Mouse (Mus musculus) lung, postnatal 0 days (tissue): ENCODE measurements around the gene Spert. TPM values are rescaled to one million over a fixed set of nuclear protein-coding genes. Genes with fewer than 3 reads are reported as not detected.

Experiments
- ATAC-seq: fragments of 200-750 bp; cut with Nextera tagmentation; 2 replicates; pipeline ENCODE4 v1.8.0; 2017; ENCODE audit warnings: moderate library complexity
- DNase-seq: peaks from one replicate; pipeline ENCODE4 v3.0.0-alpha.2; 2016; ENCODE audit warnings: low spot score
- H3K27ac ChIP-seq: fragments of 300-500 bp; sonication (generic); 2 replicates; pipeline ENCODE4 v1.5.1; 2014; ENCODE audit warnings: antibody characterized with exemption, mild to moderate bottlenecking, low read length, mixed read lengths
- H3K27me3 ChIP-seq: fragments of 300-500 bp; sonication (generic); replicated peaks from 2 replicates; pipeline ENCODE4 v1.6.1; 2014; ENCODE audit warnings: low read length, mixed read lengths; ENCODE audit not compliant: insufficient read depth
- H3K36me3 ChIP-seq: fragments of 300-500 bp; sonication (generic); 2 replicates; pipeline ENCODE4 v1.6.1; 2014; ENCODE audit warnings: low read length, mixed read lengths; ENCODE audit not compliant: insufficient read depth
- H3K4me1 ChIP-seq: fragments of 300-500 bp; sonication (generic); 2 replicates; pipeline ENCODE4 v1.6.1; 2014; ENCODE audit warnings: antibody characterized with exemption, low read depth, low read length, mixed read lengths; ENCODE audit not compliant: insufficient read depth
- H3K4me2 ChIP-seq: fragments of 300-500 bp; sonication (generic); replicated peaks from 2 replicates; pipeline ENCODE4 v1.6.1; 2014; ENCODE audit warnings: low read depth, mild to moderate bottlenecking, low read length, moderate library complexity, mixed read lengths
- H3K4me3 ChIP-seq: fragments of 300-500 bp; sonication (generic); 2 replicates; pipeline ENCODE4 v1.5.1; 2014; ENCODE audit warnings: low read depth, low read length
- H3K9ac ChIP-seq: fragments of 300-500 bp; sonication (generic); replicated peaks from 2 replicates; pipeline ENCODE4 v1.6.1; 2014; ENCODE audit warnings: low read depth, mild to moderate bottlenecking
- H3K9me3 ChIP-seq: fragments of 300-500 bp; sonication (generic); 2 replicates; pipeline ENCODE4 v1.6.1; 2016; ENCODE audit warnings: low read length, mixed read lengths
- CTCF ChIP-seq: IDR thresholded peaks from 2 replicates; pipeline ENCODE4 v1.5.1; 2016; ENCODE audit warnings: antibody characterized with exemption, mild to moderate bottlenecking
- EP300 ChIP-seq: IDR thresholded peaks from 2 replicates; pipeline ENCODE4 v1.6.1; 2016; ENCODE audit warnings: antibody characterized with exemption, mild to moderate bottlenecking, control low read depth
- WGBS: fragments of 180-500 bp; shearing (Covaris S2); extraction: QIAGEN DNeasy Blood & Tissue Kit; methylation state at CpG from one replicate; pipeline ENCODE4 v1.1.7; 2014; 5-methylcytosine and 5-hydroxymethylcytosine counted together
- polyA plus RNA-seq: library from polyadenylated mRNA; unstranded; fragments of >200 nt; fragmentation: Nextera tagmentation; extraction: Ambion mirVana; gene quantifications from 2 replicates; pipeline ENCODE4 v1.2.1, GENCODE M21; 2015

Gene Spert
- polyA plus RNA-seq, 1 experiment from 2014 or later = not detected

DNA sequence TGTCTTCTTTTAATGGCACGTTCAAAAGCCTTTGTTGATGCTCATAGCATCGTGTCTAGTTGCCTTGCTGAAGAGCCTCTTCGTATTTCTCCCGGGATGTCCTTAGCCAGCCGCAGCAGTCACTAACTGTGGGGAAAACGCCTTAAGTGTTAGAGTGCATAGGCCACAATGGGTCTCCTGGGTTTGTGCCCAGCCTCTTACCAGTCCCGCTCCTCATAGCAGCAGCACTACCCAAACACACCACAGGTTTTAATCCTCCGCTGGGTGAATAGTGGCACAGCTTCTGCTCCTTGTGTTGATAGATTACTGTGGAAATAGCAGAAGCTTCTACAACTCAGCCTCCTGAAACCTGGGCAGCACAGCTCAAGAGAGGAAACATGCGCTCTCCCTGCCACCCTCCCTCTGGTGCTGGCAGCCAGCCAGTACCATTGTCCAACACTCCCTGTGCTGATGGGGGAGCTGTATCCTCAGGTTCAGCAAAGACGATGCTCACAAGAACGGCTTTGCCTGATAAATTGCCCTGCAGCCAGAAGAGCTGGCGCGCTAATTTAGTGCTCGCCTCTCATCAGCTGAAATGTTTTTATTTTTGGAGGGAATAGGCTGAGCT, 27.3 kb downstream of the Spert start:
- 67% methylated on average over 14 of the region's 14 CpGs for WGBS
- no peak for ATAC-seq
- H3K9me3 ChIP-seq = no peaks in the 10 kb centered on the region
- no peaks in the 10 kb centered on the region for H3K4me1 ChIP-seq
- H3K9ac ChIP-seq = no peak overlapping the region
- H3K4me3 ChIP-seq = no peak overlapping the region
- H3K27me3 ChIP-seq = no peaks in the 10 kb centered on the region
- TF ChIP-seq EP300 = no peak
- TF ChIP-seq CTCF = peak; percentile 15; the same call in 1 of the 2 replicates
- H3K36me3 ChIP-seq = no peaks in the 10 kb centered on the region
- H3K4me2 ChIP-seq = no peak overlapping the region
- H3K27ac ChIP-seq = no peak overlapping the region
- DNase-seq = peak; percentile 21

DNA sequence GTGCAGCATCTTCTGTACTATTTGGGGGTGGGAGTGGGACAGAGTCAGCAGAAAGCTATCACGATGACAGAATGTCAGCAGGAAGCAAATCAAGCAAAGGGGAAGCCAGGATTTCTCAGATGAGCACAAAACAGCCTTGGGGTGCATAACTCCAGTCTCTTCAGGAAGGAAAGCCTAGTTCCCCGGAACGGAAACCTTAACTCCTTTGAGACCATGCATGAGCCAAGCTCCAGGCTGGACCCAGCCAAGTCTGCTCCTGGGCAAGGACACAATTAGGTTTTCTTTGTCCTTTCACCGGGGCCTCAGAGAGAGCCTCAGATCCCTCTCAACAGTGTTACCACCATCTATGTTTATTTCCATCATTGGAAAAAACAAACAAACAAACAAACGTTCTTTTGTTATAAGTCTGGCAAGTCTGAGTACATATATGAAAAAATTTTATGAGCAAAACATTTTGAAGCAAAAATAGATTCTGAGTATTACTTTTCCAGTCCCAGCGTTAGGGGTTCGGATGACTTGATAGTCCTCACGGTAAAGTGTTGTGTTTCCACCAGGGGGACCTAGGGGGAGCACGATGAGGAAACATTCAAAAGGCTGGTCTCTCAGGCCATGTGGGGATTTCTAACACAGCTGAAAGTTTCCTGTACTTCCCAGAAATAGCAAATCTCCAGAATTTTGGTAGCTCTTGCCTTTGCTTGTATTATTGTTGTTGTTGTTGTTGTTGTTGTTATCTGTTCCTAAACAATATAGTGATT, 31.2 kb downstream of the Spert start:
- no peak overlapping the region for H3K9ac ChIP-seq
- no peaks in the 10 kb centered on the region for H3K4me1 ChIP-seq
- H3K27me3 ChIP-seq = no peaks in the 10 kb centered on the region
- no peaks in the 10 kb centered on the region for H3K9me3 ChIP-seq
- TF ChIP-seq CTCF = peak; percentile 32
- TF ChIP-seq EP300 = no peak
- WGBS = 45% methylated on average over 9 of the region's 9 CpGs
- no peak overlapping the region for H3K4me3 ChIP-seq
- no peaks in the 10 kb centered on the region for H3K36me3 ChIP-seq
- no peak overlapping the region for H3K27ac ChIP-seq
- ATAC-seq = no peak
- no peak overlapping the region for H3K4me2 ChIP-seq
- no peak for DNase-seq

DNA sequence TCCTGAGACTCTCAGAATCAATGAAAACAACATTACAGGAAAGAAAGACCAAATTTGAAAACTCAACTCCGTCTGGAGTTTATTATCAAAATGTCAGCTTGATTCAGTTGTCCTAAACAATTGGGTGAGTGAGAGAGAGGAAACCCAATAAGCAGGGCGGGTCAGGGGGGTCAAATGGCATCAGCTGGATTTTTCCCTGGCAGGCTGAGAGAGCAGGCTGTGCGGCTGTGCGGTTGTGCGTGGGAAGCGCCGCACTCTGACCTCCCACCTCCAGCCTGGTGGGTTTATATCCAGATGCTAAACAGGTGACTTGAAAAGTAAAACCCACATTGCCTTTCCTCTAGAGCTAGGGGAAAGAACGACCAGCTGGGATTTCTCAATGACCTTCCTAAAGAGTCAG, 51.2 kb downstream of the Spert start:
- no peak overlapping the region for H3K27ac ChIP-seq
- no peak for DNase-seq
- H3K36me3 ChIP-seq = no peaks in the 10 kb centered on the region
- no peak overlapping the region for H3K9ac ChIP-seq
- no peak overlapping the region for H3K4me3 ChIP-seq
- no peak for ATAC-seq
- WGBS = 26% methylated on average over 8 of the region's 8 CpGs
- no peaks in the 10 kb centered on the region for H3K27me3 ChIP-seq
- H3K9me3 ChIP-seq = no peaks in the 10 kb centered on the region
- no peaks in the 10 kb centered on the region for H3K4me1 ChIP-seq
- TF ChIP-seq EP300 (no peak), CTCF (no peak)
- no peak overlapping the region for H3K4me2 ChIP-seq

DNA sequence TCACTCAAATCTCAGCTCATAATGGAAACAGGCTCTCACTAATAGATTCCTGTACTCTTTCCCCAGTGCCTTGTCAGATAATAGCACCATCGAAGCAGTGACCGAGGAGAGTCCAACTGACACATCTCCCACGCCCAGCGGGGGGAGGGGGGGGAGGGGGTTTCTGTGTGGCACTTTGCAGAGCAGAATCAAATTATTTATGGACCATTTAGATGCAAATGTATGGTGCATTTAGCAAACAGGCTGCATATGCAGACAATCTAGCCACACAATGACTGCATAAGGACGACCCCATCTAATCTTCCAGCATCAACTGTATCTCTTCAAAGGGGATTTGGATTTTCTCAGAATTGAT, 51.9 kb downstream of the Spert start:
- Histone ChIP-seq H3K4me3 (no peak overlapping the region), H3K4me1 (no peaks in the 10 kb centered on the region), H3K9me3 (no peaks in the 10 kb centered on the region), H3K4me2 (no peak overlapping the region), H3K9ac (no peak overlapping the region), H3K27me3 (no peaks in the 10 kb centered on the region), H3K27ac (no peak overlapping the region), H3K36me3 (no peaks in the 10 kb centered on the region)
- no peak for TF ChIP-seq EP300
- no peak for TF ChIP-seq CTCF
- WGBS = 37% methylated on average over 5 of the region's 5 CpGs
- ATAC-seq = no peak
- DNase-seq = no peak

DNA sequence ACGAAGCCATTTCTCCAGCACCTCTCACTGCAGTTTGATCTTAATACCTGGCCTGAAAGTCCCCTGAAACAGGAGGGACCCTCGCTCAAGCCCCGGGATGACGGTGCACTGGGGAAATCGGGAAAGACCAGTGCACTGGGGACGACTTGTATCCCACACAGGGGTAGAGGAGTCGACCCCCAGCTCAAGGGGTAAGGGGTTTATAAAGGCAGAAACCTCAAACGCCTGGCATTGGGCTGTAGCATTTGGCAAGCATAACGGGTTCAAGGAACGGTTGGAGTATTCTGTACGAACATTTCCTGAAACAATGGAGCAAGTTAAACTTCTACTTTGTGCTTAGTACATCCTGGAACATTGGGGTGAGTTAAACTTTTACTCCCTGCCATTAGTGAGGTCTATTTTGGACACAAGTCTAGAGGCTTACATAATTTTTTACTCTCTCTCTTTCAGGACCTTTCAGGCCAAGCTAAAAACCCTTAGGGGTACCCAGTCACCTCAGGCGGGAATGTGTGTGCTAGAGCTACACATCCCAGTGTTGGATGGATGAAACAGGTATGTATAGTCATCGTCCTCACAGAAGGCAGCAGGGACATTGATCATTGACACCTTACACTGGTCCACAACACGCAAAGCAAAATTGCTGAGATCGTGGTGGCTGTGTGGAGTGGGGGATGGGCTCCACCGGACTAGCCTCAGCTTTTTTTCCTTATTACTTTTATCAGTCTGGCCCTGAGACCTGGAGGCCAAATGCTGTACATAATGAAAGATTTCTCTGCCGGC, 52.5 kb downstream of the Spert start:
- no peak overlapping the region for H3K4me2 ChIP-seq
- no peaks in the 10 kb centered on the region for H3K4me1 ChIP-seq
- no peaks in the 10 kb centered on the region for H3K9me3 ChIP-seq
- H3K4me3 ChIP-seq = no peak overlapping the region
- no peak overlapping the region for H3K27ac ChIP-seq
- no peak for TF ChIP-seq EP300
- 64% methylated on average over 17 of the region's 17 CpGs for WGBS
- DNase-seq = no peak
- H3K36me3 ChIP-seq = no peaks in the 10 kb centered on the region
- no peaks in the 10 kb centered on the region for H3K27me3 ChIP-seq
- no peak for ATAC-seq
- H3K9ac ChIP-seq = no peak overlapping the region

DNA sequence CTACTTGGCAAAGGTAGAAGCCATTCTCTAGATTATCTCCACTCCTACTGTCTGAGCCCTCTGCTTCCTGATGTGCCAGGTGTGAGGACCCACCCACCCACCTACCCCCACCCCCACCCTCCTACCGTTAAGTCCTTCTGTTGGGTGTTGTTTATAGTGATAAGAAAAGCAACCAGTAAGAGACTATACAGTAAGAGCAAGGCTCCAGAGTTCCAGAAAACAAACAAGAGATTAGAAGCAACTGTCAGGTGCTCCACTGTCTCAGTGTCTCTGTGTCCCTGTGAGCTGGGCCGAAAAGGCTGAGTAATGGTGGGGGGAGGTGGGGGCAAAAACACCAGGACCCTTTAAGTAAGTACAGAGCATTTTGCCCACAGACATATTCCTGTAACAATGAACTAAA, 53.7 kb downstream of the Spert start:
- ATAC-seq = no peak
- H3K9ac ChIP-seq = no peak overlapping the region
- no peak overlapping the region for H3K4me2 ChIP-seq
- H3K4me3 ChIP-seq = no peak overlapping the region
- no peaks in the 10 kb centered on the region for H3K9me3 ChIP-seq
- H3K4me1 ChIP-seq = no peaks in the 10 kb centered on the region
- TF ChIP-seq EP300 (no peak), CTCF (no peak)
- DNase-seq = no peak
- WGBS = 36% methylated on average over 2 of the region's 2 CpGs
- H3K27ac ChIP-seq = no peak overlapping the region
- H3K27me3 ChIP-seq = no peaks in the 10 kb centered on the region
- no peaks in the 10 kb centered on the region for H3K36me3 ChIP-seq

Other genes starting within 250 kb of the Spert start
- not detected in 2 replicates for gene Siah3, start 137.1 kb downstream of the Spert start, polyA plus RNA-seq
- gene Erich6b, start 49.1 kb upstream of the Spert start, polyA plus RNA-seq = not detected in 2 replicates
- 12.8 and 13.4 TPM in 2 replicates for gene Cog3, start 161.4 kb upstream of the Spert start, polyA plus RNA-seq
- gene Slc25a30, start 193.9 kb upstream of the Spert start, polyA plus RNA-seq = 3.6 and 3.8 TPM in 2 replicates